Mouse (Mus musculus) MEL (cell line): ENCODE results near the gene Immp2l. TPM values are rescaled to one million over a fixed set of nuclear protein-coding genes. Genes with fewer than 3 reads are reported as not detected.

Experiments used
- DNase-seq: peaks from one replicate; pipeline ENCODE4 v3.0.0; 2011; ENCODE audit warnings: low read depth, low spot score
- H3K27ac ChIP-seq: 2 replicates; pipeline ENCODE4 v1.5.1; 2012; ENCODE audit warnings: low read depth, mild to moderate bottlenecking, control low read depth, low read length, moderate library complexity; ENCODE audit not compliant: control insufficient read depth
- H3K27me3 ChIP-seq, 2 experiments: fragments of 150-350 bp in 1 of 2; sonication (generic) in 1 of 2; 2 replicates each; pipeline ENCODE4 v1.6.1; 2012; ENCODE audit warnings: low read length in 2 of 2, mild to moderate bottlenecking in 2 of 2, improper control_type of control experiment in 1 of 2, moderate library complexity in 1 of 2; ENCODE audit not compliant: insufficient read depth in 2 of 2, control insufficient read depth in 1 of 2
- H3K36me3 ChIP-seq, 2 experiments: 2 replicates each; pipeline ENCODE4 v1.6.1; 2012 to 2014; ENCODE audit warnings: low read length in 2 of 2, improper control_type of control experiment in 1 of 2, inconsistent platforms in 1 of 2, mild to moderate bottlenecking in 1 of 2; ENCODE audit not compliant: insufficient read depth in 2 of 2, control insufficient read depth in 1 of 2
- H3K4me1 ChIP-seq, 2 experiments: fragments of 150-350 bp in 1 of 2; sonication (generic) in 1 of 2; 2 replicates each; pipeline ENCODE4 v1.6.1; 2012; ENCODE audit warnings: low read length in 2 of 2, improper control_type of control experiment in 1 of 2, mild to moderate bottlenecking in 1 of 2; ENCODE audit not compliant: insufficient read depth in 2 of 2, control insufficient read depth in 1 of 2
- H3K4me3 ChIP-seq, 2 experiments: fragments of 150-350 bp in 1 of 2; sonication (generic) in 1 of 2; 2 replicates each; pipeline ENCODE4 v1.5.1; 2012; ENCODE audit warnings: low read depth in 2 of 2, low read length in 2 of 2, mild to moderate bottlenecking in 2 of 2, moderate library complexity in 2 of 2, control low read depth in 1 of 2, improper control_type of control experiment in 1 of 2; ENCODE audit not compliant: control insufficient read depth in 1 of 2, insufficient read depth in 1 of 2
- H3K79me2 ChIP-seq: 2 replicates; pipeline ENCODE4 v1.6.1; 2012; ENCODE audit warnings: mild to moderate bottlenecking, low read length, moderate library complexity; ENCODE audit not compliant: control insufficient read depth, poor library complexity, insufficient read depth
- H3K9ac ChIP-seq: 2 replicates; pipeline ENCODE4 v1.6.1; 2012; ENCODE audit warnings: low read depth, mild to moderate bottlenecking, control low read depth, low read length, moderate library complexity; ENCODE audit not compliant: control insufficient read depth, poor library complexity, severe bottlenecking
- H3K9me3 ChIP-seq: fragments of 150-350 bp; sonication (generic); replicated peaks from 2 replicates; pipeline ENCODE4 v1.6.1; 2012; ENCODE audit warnings: mild to moderate bottlenecking, low read length, improper control_type of control experiment, moderate library complexity; ENCODE audit not compliant: insufficient read depth
- BHLHE40 ChIP-seq: IDR thresholded peaks from 2 replicates; pipeline ENCODE4 v1.6.1; 2012; ENCODE audit warnings: low read depth, mild to moderate bottlenecking, inconsistent platforms, low read length, improper control_type of control experiment, borderline replicate concordance
- CHD2 ChIP-seq: IDR thresholded peaks from 2 replicates; pipeline ENCODE4 v1.6.1; 2011; ENCODE audit warnings: low read length, improper control_type of control experiment
- CTCF ChIP-seq, 3 experiments: IDR thresholded peaks in 2 of 3; conservative IDR thresholded peaks in 1 of 3; 2 replicates each; pipeline ENCODE4 v1.5.1; 2011 to 2012; ENCODE audit warnings: low read length in 3 of 3, low read depth in 2 of 3, mild to moderate bottlenecking in 2 of 3, improper control_type of control experiment in 1 of 3, inconsistent platforms in 1 of 3, mixed read lengths in 1 of 3, moderate library complexity in 1 of 3; ENCODE audit not compliant: control insufficient read depth in 1 of 3, insufficient read depth in 1 of 3, poor library complexity in 1 of 3, severe bottlenecking in 1 of 3
- ELF1 ChIP-seq: IDR thresholded peaks from 2 replicates; pipeline ENCODE4 v1.6.1; 2014; ENCODE audit warnings: low read depth, mild to moderate bottlenecking, inconsistent platforms, low read length, improper control_type of control experiment, moderate library complexity
- EP300 ChIP-seq, 2 experiments: IDR thresholded peaks; 2 replicates each; pipeline ENCODE4 v1.6.1; 2011; ENCODE audit warnings: improper control_type of control experiment in 2 of 2, low read length in 2 of 2, low read depth in 1 of 2, mild to moderate bottlenecking in 1 of 2
- ETS1 ChIP-seq: IDR thresholded peaks from 2 replicates; pipeline ENCODE4 v1.6.1; 2012; ENCODE audit warnings: low read depth, mild to moderate bottlenecking, inconsistent platforms, low read length, improper control_type of control experiment, moderate library complexity
- GABPA ChIP-seq: IDR thresholded peaks from 2 replicates; pipeline ENCODE4 v1.6.1; 2012; ENCODE audit warnings: low read depth, mild to moderate bottlenecking, inconsistent platforms, low read length, improper control_type of control experiment, moderate library complexity
- GATA1 ChIP-seq: IDR thresholded peaks from 2 replicates; pipeline ENCODE4 v1.6.1; 2011; ENCODE audit warnings: low read depth, low read length, improper control_type of control experiment
- KAT2A ChIP-seq: conservative IDR thresholded peaks from 2 replicates; pipeline ENCODE4 v1.6.1; 2012; ENCODE audit warnings: low read depth, low read length, improper control_type of control experiment, inconsistent platforms
- MAX ChIP-seq: IDR thresholded peaks from 2 replicates; pipeline ENCODE4 v1.6.1; 2011; ENCODE audit warnings: low read length, improper control_type of control experiment
- MEF2A ChIP-seq: IDR thresholded peaks from 2 replicates; pipeline ENCODE4 v1.6.1; 2014; ENCODE audit warnings: low read depth, mild to moderate bottlenecking, inconsistent platforms, low read length, improper control_type of control experiment; ENCODE audit not compliant: poor library complexity, insufficient replicate concordance, severe bottlenecking; ENCODE audit errors: extremely low read depth
- MXI1 ChIP-seq: IDR thresholded peaks from 2 replicates; pipeline ENCODE4 v1.6.1; 2011; ENCODE audit warnings: mild to moderate bottlenecking, low read depth, low read length, improper control_type of control experiment
- MYB ChIP-seq: IDR thresholded peaks from 2 replicates; pipeline ENCODE4 v1.6.1; 2011; ENCODE audit warnings: mild to moderate bottlenecking, low read depth, low read length, improper control_type of control experiment
- NRF1 ChIP-seq: IDR thresholded peaks from 2 replicates; pipeline ENCODE4 v1.6.1; 2014; ENCODE audit warnings: low read depth, mild to moderate bottlenecking, inconsistent platforms, low read length, improper control_type of control experiment, moderate library complexity; ENCODE audit not compliant: poor library complexity, insufficient read depth, severe bottlenecking
- POLR2A ChIP-seq, 2 experiments: IDR thresholded peaks; 2 replicates each; pipeline ENCODE4 v1.6.1; 2011 to 2012; ENCODE audit warnings: low read length in 2 of 2, mild to moderate bottlenecking in 2 of 2, control low read depth in 1 of 2, improper control_type of control experiment in 1 of 2, low read depth in 1 of 2, moderate library complexity in 1 of 2; ENCODE audit not compliant: control insufficient read depth in 1 of 2, insufficient read depth in 1 of 2, poor library complexity in 1 of 2
- POLR2AphosphoS5 ChIP-seq: IDR thresholded peaks from 2 replicates; pipeline ENCODE4 v1.6.1; 2012; ENCODE audit warnings: low read depth, borderline replicate concordance, mild to moderate bottlenecking, inconsistent platforms, low read length, moderate library complexity, mixed read lengths
- RAD21 ChIP-seq: IDR thresholded peaks from 2 replicates; pipeline ENCODE4 v1.6.1; 2011; ENCODE audit warnings: mild to moderate bottlenecking, low read depth, low read length, improper control_type of control experiment
- RCOR1 ChIP-seq: IDR thresholded peaks from 2 replicates; pipeline ENCODE4 v1.6.1; 2012; ENCODE audit warnings: low read depth, mild to moderate bottlenecking, inconsistent platforms, low read length, improper control_type of control experiment
- SMC3 ChIP-seq: IDR thresholded peaks from 2 replicates; pipeline ENCODE4 v1.6.1; 2011; ENCODE audit warnings: low read depth, low read length, improper control_type of control experiment
- TBP ChIP-seq: IDR thresholded peaks from 2 replicates; pipeline ENCODE4 v1.8.0; 2011; ENCODE audit warnings: low read depth, low read length, improper control_type of control experiment
- TCF12 ChIP-seq: IDR thresholded peaks from 2 replicates; pipeline ENCODE4 v1.6.1; 2014; ENCODE audit warnings: low read depth, mild to moderate bottlenecking, inconsistent platforms, low read length, improper control_type of control experiment, moderate library complexity
- USF2 ChIP-seq, 2 experiments: IDR thresholded peaks; 2 replicates each; pipeline ENCODE4 v1.6.1; 2011 to 2012; ENCODE audit warnings: improper control_type of control experiment in 2 of 2, low read length in 2 of 2, borderline replicate concordance in 1 of 2, inconsistent platforms in 1 of 2, low read depth in 1 of 2, mild to moderate bottlenecking in 1 of 2; ENCODE audit not compliant: insufficient read depth in 1 of 2
- ZC3H11A ChIP-seq: IDR thresholded peaks from 2 replicates; pipeline ENCODE4 v1.6.1; 2012; ENCODE audit warnings: low read depth, mild to moderate bottlenecking, inconsistent platforms, low read length, improper control_type of control experiment
- ZKSCAN1 ChIP-seq: IDR thresholded peaks from 2 replicates; pipeline ENCODE4 v1.6.1; 2012; ENCODE audit warnings: low read depth, mild to moderate bottlenecking, inconsistent platforms, low read length, improper control_type of control experiment, moderate library complexity
- polyA plus RNA-seq, 2 experiments: library from polyadenylated mRNA; stranded (reverse) in 1 of 2; unstranded in 1 of 2; fragments of >175 nt in 1 of 2; fragments of >200 nt in 1 of 2; gene quantifications; 2 replicates each; pipeline versions ENCODE4 v1.2.1 to v1.2.4; 2012; ENCODE audit warnings: low replicate concordance in 2 of 2, low read depth in 1 of 2; ENCODE audit not compliant: insufficient read length in 2 of 2, insufficient read depth in 1 of 2, missing spikeins in 1 of 2
- total RNA-seq: library from RNA; depleted of rRNA; stranded (reverse); fragments of 300-350 nt; gene quantifications from 2 replicates; pipeline ENCODE4 v1.2.3, GENCODE M21; 2012

The Immp2l gene
- total and polyA plus RNA-seq, 3 experiments, result 4.0 to 5.0 TPM; not detected in 1

DNA sequence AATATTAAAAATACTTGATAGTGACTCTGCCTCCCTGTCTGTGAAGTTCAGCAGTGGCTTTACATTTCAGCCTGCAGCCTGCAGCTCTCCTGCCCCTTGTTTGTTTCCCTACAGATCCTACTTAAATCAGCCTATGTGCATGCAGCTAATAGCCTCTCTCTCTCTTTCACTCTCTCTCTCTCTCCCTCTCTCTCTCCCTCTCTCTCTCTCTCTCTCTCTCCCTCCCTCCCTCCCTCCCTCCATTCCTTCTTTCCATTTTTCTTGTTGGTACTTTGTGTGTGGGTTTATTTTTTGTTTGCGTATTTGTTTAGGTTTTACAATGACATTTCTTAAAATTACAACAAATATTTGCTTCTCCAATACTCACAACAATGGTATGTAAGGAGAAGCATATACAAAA is 462.4 kb downstream of the Immp2l start, which contains the start of gene Lrrn3:
Lrrn3 (minus strand) TSS at position 101 of the 400 bp plus-strand sequence.
- H3K27me3 ChIP-seq, result no peaks in the 10 kb centered on the region
- no peak for TF ChIP-seq TCF12
- TF ChIP-seq MYB, result no peak
- no peak for TF ChIP-seq TBP
- TF ChIP-seq GATA1, result no peak
- no peak for TF ChIP-seq MEF2A
- TF ChIP-seq USF2 (IDR thresholded peaks at IDR 0.05; ENCODE audit: borderline replicate concordance in 1 of 2, insufficient read depth in 1 of 2, low read depth in 1 of 2, low read length in 2 of 2), result no peak
- no peak for TF ChIP-seq GABPA
- no peak for TF ChIP-seq POLR2A (IDR thresholded peaks at IDR 0.05; ENCODE audit: control insufficient read depth in 1 of 2, insufficient read depth in 1 of 2, low read depth in 1 of 2, low read length in 2 of 2, poor library complexity in 1 of 2)
- no peak for TF ChIP-seq EP300 (IDR thresholded peaks at IDR 0.05; ENCODE audit: low read depth in 1 of 2, low read length in 2 of 2)
- TF ChIP-seq ZKSCAN1, result no peak
- TF ChIP-seq RCOR1, result no peak
- TF ChIP-seq POLR2AphosphoS5, result no peak
- no peak for TF ChIP-seq BHLHE40
- TF ChIP-seq KAT2A, result no peak
- no peak for TF ChIP-seq ELF1
- TF ChIP-seq NRF1, result no peak
- H3K36me3 ChIP-seq, result no peaks in the 10 kb centered on the region
- no peak within 1 kb of the TSS for H3K27ac ChIP-seq
- H3K4me3 ChIP-seq, result no peak within 1 kb of the TSS
- DNase-seq, result no peak
- no peaks in the 10 kb centered on the region for H3K9me3 ChIP-seq
- H3K9ac ChIP-seq, result no peak within 1 kb of the TSS
- peaks cover 0 to 2% of the 10 kb centered on the region in 2 experiments; a peak in 1 of 4 replicates for H3K4me1 ChIP-seq
- no peaks in the 10 kb centered on the region for H3K79me2 ChIP-seq

- H3K27ac ChIP-seq, result no peak overlapping the region
- no peaks in the 10 kb centered on the region for H3K27me3 ChIP-seq
- no peak overlapping the region for H3K4me3 ChIP-seq
- DNase-seq, result peak; percentile 72
- no peaks in the 10 kb centered on the region for H3K9me3 ChIP-seq
- H3K9ac ChIP-seq, result no peak overlapping the region
- no peaks in the 10 kb centered on the region for H3K36me3 ChIP-seq
- TF ChIP-seq CHD2 (no peak; the same call in 1 of the 2 replicates), RCOR1 (no peak), ETS1 (no peak), RAD21 (peak; percentile 90), BHLHE40 (peak; percentile 45; the same call in 1 of the 2 replicates), GATA1 (peak; percentile 68), MXI1 (no peak), CTCF (IDR thresholded peaks at IDR 0.05 in 2 of 3, conservative IDR thresholded peaks at IDR 0.05 in 1 of 3; ENCODE audit: control insufficient read depth in 1 of 3, insufficient read depth in 1 of 3, low read depth in 2 of 3, low read length in 3 of 3, poor library complexity in 1 of 3, severe bottlenecking in 1 of 3) (peak; percentile 13 to 88 (median 82); a peak in 4 of 6 replicates), MAX (no peak), ZC3H11A (peak; percentile 87), SMC3 (peak; percentile 97)
- no peaks in the 10 kb centered on the region for H3K4me1 ChIP-seq
- no peaks in the 10 kb centered on the region for H3K79me2 ChIP-seq
Observed at GRCm38 (mm10) chr12:41487005-41487404, 463.1 kb downstream of the Immp2l start.
